Mouse (Mus musculus) embryonic facial prominence, embryonic 13.5 days (tissue): ENCODE measurements around the gene Msi2. TPM values are rescaled to one million over a fixed set of nuclear protein-coding genes. Genes with fewer than 3 reads are reported as not detected.

Experiments
- ATAC-seq: fragments of 200-750 bp; cut with Nextera tagmentation; 2 replicates; pipeline ENCODE4 v1.8.0; 2017; ENCODE audit warnings: low read depth; ENCODE audit not compliant: insufficient number of reproducible peaks, insufficient read depth, low FRiP score, low TSS enrichment
- H3K27ac ChIP-seq: fragments of 300-500 bp; sonication (generic); 2 replicates; pipeline ENCODE4 v1.5.1; 2015; ENCODE audit warnings: moderate library complexity, mild to moderate bottlenecking, inconsistent platforms
- H3K27me3 ChIP-seq: fragments of 300-500 bp; sonication (generic); 2 replicates; pipeline ENCODE4 v1.6.1; 2015; ENCODE audit warnings: mild to moderate bottlenecking, inconsistent platforms
- H3K36me3 ChIP-seq: fragments of 300-500 bp; sonication (generic); 2 replicates; pipeline ENCODE4 v1.6.1; 2015; ENCODE audit warnings: mild to moderate bottlenecking, inconsistent platforms
- H3K4me1 ChIP-seq: fragments of 300-500 bp; sonication (generic); 2 replicates; pipeline ENCODE4 v1.6.1; 2015; ENCODE audit warnings: inconsistent platforms
- H3K4me2 ChIP-seq: fragments of 300-500 bp; sonication (generic); 2 replicates; pipeline ENCODE4 v1.6.1; 2015; ENCODE audit warnings: moderate library complexity, mild to moderate bottlenecking, inconsistent platforms
- H3K4me3 ChIP-seq: fragments of 300-500 bp; sonication (generic); 2 replicates; pipeline ENCODE4 v1.5.1; 2015; ENCODE audit warnings: mild to moderate bottlenecking, inconsistent platforms
- H3K9ac ChIP-seq: fragments of 300-500 bp; sonication (generic); 2 replicates; pipeline ENCODE4 v1.6.1; 2015; ENCODE audit warnings: mild to moderate bottlenecking, inconsistent platforms
- H3K9me3 ChIP-seq: fragments of 300-500 bp; sonication (generic); 2 replicates; pipeline ENCODE4 v1.6.1; 2016; ENCODE audit warnings: inconsistent platforms
- WGBS: fragments of 180-500 bp; shearing (Covaris S2); methylation state at CpG from one replicate; pipeline ENCODE4 v1.1.7; 2015; ENCODE audit warnings: mixed read lengths; 5-methylcytosine and 5-hydroxymethylcytosine counted together
- polyA plus RNA-seq: library from polyadenylated mRNA; unstranded; fragments of >200 nt; fragmentation: Nextera tagmentation; extraction: Ambion mirVana; gene quantifications from 2 replicates; pipeline ENCODE4 v1.2.1, GENCODE M21; 2015

Msi2 gene
- polyA plus RNA-seq, 1 experiment from 2014 or later: 18.7 TPM

DNA sequence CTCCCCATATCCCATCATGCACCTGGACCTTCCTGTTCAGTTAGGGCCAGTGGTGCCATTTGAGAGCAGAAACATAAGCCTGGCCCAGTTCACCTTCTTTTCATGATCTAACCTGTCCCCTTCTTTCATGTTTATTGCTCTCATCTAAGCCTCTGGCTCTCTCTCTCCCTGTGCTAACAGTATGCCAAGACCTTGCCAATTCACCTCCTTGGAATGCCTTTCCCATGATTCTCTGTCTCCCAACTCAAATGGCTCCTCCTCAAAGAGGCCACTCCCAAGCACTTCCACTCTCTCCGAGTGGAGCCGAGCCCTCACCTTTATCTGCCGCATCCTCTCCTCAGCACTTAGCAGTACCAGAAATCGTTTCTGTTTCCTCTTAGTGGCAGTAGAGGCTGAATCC lies 256.7 kb downstream of the Msi2 start:
- H3K4me2 ChIP-seq: no peak overlapping the region
- H3K27me3 ChIP-seq: no peaks in the 10 kb centered on the region
- no peak overlapping the region for H3K9ac ChIP-seq
- H3K9me3 ChIP-seq: no peaks in the 10 kb centered on the region
- H3K36me3 ChIP-seq: 0 out of 2 replicates have a peak, but pooled peaks cover 3% of the 10 kb centered on the region
- WGBS: 89% methylated on average over 4 of the region's 4 CpGs
- peaks cover 34% of the 10 kb centered on the region for H3K4me1 ChIP-seq
- no peak overlapping the region for H3K27ac ChIP-seq
- H3K4me3 ChIP-seq: no peak overlapping the region
- ATAC-seq: no peak

DNA sequence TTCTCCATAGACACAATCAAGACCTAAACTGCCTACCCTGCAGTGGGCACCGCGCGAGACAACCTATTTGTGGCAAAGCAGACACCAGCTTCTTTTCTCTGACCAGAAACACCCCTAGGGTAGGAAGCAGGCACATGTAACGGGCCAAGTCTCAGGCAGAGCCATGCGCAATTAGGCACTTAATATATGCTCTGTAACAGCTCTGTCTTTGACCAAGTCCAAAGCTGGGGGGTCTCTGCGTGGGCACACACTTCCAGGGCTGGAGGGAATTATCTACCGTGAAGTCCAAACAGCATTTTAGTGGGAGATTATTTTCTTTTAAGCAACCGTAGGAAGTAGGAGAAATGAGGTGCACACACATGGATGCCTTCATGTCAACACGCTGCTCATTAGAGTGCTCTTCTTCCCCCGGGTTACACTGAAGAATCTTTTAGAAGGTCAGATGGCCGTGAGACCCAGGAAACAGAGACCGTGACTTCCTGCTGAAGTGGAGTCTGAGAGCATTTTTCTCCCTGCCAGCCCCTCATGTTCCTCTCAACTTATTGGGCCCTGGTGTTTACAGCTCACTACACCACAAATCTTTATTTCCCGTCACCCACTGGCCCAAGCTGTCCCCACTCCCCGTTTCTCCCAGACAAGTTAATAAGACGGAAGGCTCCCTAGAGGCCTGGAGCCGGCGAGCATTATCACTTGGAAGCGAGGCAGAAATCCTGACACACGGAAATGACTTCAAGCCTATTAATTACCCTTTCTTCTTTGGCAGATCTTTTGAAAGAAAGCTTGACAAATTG lies 258.2 kb downstream of the Msi2 start:
- WGBS: 35% methylated on average over 19 of the region's 19 CpGs
- no peak for ATAC-seq

DNA sequence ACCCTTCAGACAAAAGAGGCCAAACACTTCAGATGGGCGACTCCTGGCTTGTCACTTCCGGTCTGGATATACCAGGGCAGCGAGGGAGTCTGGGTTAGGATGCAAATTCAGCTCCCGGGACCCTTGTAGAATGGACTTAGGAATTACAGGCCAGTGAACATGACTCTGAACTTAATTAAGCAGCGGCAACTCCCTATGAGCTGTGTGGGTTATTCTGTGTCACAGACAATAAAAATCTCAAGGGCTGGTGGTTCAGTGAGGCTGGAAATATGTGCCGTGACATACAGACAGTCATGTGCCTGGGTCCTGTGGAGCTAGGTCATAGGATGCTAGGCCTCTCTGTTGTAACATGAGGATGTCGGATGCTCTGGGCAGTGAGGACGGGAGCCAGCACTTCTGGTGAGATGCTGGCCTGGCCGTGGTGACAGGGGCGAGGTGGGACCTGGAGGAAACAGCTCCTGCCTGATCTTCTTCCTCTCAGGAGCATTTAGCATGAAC lies 261.0 kb downstream of the Msi2 start:
- no peaks in the 10 kb centered on the region for H3K27me3 ChIP-seq
- no peak overlapping the region for H3K4me2 ChIP-seq
- 72% methylated on average over 10 of the region's 10 CpGs for WGBS
- no peak for ATAC-seq
- H3K27ac ChIP-seq: no peak overlapping the region
- no peaks in the 10 kb centered on the region for H3K36me3 ChIP-seq
- H3K9me3 ChIP-seq: no peaks in the 10 kb centered on the region
- H3K4me3 ChIP-seq: no peak overlapping the region
- no peak overlapping the region for H3K9ac ChIP-seq
- H3K4me1 ChIP-seq: peaks cover 39% of the 10 kb centered on the region

More for the DNA sequence above, 258.2 kb downstream of the Msi2 start:
- Histone ChIP-seq H3K27me3 (no peaks in the 10 kb centered on the region), H3K36me3 (0 out of 2 replicates have a peak, but pooled peaks cover 3% of the 10 kb centered on the region), H3K4me1 (peaks cover 41% of the 10 kb centered on the region), H3K27ac (peak overlapping the region; percentile 45), H3K9me3 (no peaks in the 10 kb centered on the region), H3K4me3 (no peak overlapping the region), H3K4me2 (no peak overlapping the region), H3K9ac (no peak overlapping the region)

DNA sequence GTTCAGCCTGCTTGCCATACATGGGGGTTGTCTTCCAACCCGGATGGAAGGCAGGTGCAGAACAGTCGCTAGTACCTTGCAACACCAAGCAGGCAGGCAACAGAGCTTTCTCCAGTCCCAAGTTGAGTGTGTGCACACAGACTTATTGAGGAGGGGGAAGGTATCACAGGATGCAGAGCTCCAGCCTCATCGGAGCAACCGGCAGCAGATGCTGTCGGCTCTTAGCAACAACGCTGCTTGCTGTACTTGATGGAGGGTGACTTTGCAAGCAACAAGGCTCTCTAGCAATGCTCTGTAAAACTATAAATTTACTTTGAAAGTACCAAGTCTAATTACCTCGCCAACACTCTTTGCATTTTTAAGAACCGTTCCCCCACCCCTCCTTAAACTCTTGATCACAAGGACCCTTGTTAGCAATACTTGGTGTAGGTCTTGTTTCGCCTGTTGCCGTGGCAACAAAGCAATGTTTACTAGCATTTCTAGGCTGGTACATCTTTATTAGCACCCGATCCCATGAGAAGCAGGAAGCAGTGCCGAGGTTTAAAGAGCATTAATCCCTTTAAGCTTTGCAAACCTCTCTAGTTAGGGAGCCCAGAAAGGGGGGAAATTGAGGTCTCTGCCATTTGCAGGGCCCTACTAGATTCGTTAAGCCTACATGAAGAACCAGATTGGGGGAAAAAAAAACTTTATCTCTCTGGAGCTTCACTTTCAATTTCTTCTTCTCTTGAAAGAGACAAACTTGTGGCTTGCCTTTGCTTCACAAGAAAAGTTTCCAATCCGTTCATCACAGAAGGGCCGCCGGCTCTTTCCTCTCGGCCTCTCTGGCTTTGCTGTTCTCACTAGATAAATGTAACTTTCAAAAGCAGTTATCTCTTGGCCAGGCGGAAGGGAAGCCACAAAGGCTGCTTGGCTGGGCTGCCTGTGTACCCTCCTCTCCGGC lies 263.2 kb downstream of the Msi2 start:
- Histone ChIP-seq H3K9ac (no peak overlapping the region), H3K9me3 (no peaks in the 10 kb centered on the region), H3K4me3 (no peak overlapping the region), H3K4me1 (peaks cover 26% of the 10 kb centered on the region), H3K36me3 (peaks cover 6% of the 10 kb centered on the region; the same call in 1 of the 2 replicates), H3K4me2 (no peak overlapping the region), H3K27ac (no peak overlapping the region), H3K27me3 (no peaks in the 10 kb centered on the region)
- ATAC-seq: no peak
- 65% methylated on average over 19 of the region's 19 CpGs for WGBS

DNA sequence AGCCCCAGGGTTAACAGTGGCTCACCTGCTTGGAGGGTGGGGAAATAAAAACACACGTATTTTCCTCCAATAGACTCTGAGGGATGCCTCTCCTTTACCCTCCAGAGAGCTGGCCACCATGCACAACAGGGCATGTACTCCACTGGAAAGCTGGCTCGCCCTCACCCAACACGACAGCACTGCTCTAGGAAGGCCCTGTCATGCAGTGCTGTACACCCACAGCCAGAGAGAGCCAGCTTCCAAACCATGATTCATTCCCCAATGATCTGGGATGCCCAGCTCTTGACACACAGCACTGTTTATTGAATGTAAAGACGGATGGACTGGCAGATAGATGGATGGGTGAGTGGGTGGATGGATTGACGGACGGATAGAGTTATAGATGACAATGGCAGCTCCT lies 269.1 kb downstream of the Msi2 start:
- Histone ChIP-seq H3K4me1 (peaks cover 10% of the 10 kb centered on the region), H3K4me2 (no peak overlapping the region), H3K4me3 (no peak overlapping the region), H3K36me3 (peaks cover 9% of the 10 kb centered on the region; the same call in 1 of the 2 replicates), H3K27ac (no peak overlapping the region), H3K9me3 (no peaks in the 10 kb centered on the region), H3K27me3 (no peaks in the 10 kb centered on the region), H3K9ac (no peak overlapping the region)
- WGBS: 89% methylated on average over 6 of the region's 6 CpGs
- ATAC-seq: no peak

DNA sequence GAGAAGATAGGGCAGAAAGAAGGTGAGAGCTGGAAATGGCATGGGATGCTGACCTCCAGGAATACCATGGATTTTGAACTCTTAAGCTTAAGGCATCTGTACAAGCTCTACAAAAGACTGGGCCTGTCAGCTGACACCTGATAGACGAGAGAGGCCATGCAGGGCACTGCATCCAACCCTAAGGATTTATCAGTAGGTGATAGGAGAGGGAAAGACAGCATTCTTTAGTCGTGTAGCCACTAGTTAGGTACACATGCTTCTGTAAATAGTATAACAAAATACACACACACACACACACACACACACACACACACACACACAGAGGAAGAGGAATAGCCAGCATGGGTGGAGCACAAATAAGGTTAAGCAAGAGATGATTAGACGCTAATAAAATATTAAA lies 269.7 kb downstream of the Msi2 start:
- peaks cover 16% of the 10 kb centered on the region for H3K4me1 ChIP-seq
- no peak for ATAC-seq
- H3K27me3 ChIP-seq: no peaks in the 10 kb centered on the region
- peaks cover 9% of the 10 kb centered on the region; the same call in 1 of the 2 replicates for H3K36me3 ChIP-seq
- no peak overlapping the region for H3K4me3 ChIP-seq
- H3K9ac ChIP-seq: no peak overlapping the region
- WGBS: 85% methylated on average over 3 of the region's 3 CpGs
- H3K4me2 ChIP-seq: no peak overlapping the region
- no peaks in the 10 kb centered on the region for H3K9me3 ChIP-seq
- H3K27ac ChIP-seq: no peak overlapping the region

DNA sequence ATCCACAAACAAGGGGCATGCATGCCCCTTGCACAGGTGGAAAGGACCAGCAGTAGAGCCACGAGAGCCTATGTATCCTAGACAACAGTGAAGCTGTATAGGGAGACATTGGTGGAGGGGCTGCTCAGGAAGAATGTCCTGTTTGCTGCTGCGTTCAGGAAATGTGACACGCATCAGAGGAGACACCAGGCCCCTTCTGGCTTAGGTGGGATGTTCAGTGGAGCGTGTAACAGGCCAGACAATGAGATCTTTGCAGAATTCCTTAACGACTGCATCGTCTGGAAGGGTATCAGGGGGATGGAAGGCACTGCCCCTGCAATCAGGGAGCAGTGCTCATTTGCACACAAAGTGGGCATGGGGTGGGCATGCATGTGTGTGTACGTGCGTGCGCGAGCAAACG lies 271.0 kb downstream of the Msi2 start:
- Histone ChIP-seq H3K36me3 (peaks cover 9% of the 10 kb centered on the region; the same call in 1 of the 2 replicates), H3K4me3 (no peak overlapping the region), H3K27ac (no peak overlapping the region), H3K4me1 (peaks cover 27% of the 10 kb centered on the region), H3K27me3 (no peaks in the 10 kb centered on the region), H3K9me3 (no peaks in the 10 kb centered on the region), H3K9ac (no peak overlapping the region), H3K4me2 (no peak overlapping the region)
- WGBS: 69% methylated on average over 11 of the region's 11 CpGs
- ATAC-seq: no peak

DNA sequence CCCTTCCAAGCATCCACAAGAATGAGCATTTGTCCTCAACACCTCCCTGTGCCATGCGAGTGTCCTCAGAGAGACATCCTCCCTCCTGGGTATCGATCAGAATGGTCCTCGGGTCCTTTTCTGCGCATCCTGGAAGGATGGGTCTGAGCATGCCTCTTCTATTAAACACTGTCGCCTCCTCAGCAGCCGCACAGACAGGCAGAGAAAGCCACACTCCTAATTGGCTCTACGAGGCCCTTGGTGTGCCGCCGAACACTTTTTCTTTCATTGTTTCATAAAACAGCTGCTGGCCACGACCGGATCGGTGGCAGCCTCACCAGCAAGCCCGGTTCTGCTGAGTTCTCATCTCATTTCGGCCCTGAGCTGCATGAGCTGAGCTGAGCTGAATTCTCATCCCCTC lies 274.4 kb downstream of the Msi2 start:
- Histone ChIP-seq H3K4me3 (no peak overlapping the region), H3K4me1 (peaks cover 41% of the 10 kb centered on the region), H3K27me3 (no peaks in the 10 kb centered on the region), H3K9ac (no peak overlapping the region), H3K36me3 (0 out of 2 replicates have a peak, but pooled peaks cover 3% of the 10 kb centered on the region), H3K4me2 (no peak overlapping the region), H3K27ac (no peak overlapping the region), H3K9me3 (no peaks in the 10 kb centered on the region)
- 76% methylated on average over 14 of the region's 14 CpGs for WGBS
- no peak for ATAC-seq

DNA sequence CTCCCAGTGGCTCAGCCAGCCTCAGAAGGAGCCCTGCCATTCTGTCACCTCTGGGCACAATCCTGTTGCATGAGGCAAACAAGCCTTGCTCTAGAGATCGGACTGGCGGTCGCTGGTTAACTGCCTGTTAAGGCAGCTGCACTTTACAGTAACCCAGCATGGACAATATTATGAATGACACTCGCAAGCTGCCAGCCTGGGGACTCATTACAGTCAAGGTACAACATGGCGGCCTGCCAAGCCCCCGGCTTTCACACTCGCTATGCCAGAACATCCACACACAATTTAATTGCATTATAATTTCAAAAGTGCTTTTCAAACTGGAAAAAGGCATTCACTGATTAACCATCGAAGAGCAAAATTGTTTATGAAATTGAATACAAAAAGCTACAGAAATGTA lies 275.0 kb downstream of the Msi2 start:
- no peak overlapping the region for H3K9ac ChIP-seq
- H3K4me1 ChIP-seq: peaks cover 46% of the 10 kb centered on the region
- no peak overlapping the region for H3K4me2 ChIP-seq
- no peak for ATAC-seq
- H3K4me3 ChIP-seq: no peak overlapping the region
- H3K36me3 ChIP-seq: 0 out of 2 replicates have a peak, but pooled peaks cover 3% of the 10 kb centered on the region
- H3K27me3 ChIP-seq: no peaks in the 10 kb centered on the region
- no peaks in the 10 kb centered on the region for H3K9me3 ChIP-seq
- no peak overlapping the region for H3K27ac ChIP-seq
- WGBS: 73% methylated on average over 8 of the region's 8 CpGs

DNA sequence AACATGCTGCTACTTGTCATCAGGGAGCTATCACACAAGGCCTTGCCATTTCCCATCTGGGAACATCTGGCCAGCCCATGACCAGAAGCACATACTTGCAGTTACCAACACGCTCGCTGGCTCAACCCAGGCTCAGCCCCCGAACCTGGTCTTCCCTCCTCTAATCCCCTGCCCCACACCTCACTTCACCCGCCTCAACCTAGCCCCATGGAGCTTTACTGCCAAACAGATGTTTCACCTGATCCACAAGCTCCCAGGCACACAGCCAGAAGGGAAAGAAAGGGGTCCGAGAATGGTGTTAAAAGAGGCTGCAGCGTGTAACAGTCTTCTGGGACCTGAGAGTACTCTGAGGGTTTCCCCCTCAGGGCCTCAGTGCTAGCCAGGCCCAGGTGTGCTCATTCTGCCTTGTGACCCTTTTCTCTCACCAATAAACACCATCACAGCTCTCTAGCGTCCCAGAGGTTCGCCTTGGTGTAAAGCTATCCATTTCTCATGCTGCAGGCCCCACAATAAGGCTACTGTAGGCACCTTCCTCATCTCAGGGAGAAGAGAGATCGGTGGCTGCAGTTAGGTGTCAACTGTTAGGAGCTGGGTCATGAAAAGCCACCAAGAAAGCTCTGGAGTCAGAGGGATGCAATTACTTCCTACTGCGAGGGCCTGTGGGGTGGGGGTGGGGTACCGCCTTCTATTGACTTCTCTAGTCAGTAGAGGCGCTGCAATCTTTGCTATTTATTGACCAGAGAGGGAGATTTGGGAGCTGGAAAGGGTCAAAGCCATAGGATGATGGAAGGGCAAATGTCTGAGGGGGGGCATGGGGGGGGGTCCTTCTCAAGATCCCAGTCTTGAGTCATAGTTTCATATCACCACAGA lies 276.2 kb downstream of the Msi2 start:
- Histone ChIP-seq H3K36me3 (0 out of 2 replicates have a peak, but pooled peaks cover 3% of the 10 kb centered on the region), H3K27me3 (no peaks in the 10 kb centered on the region), H3K4me2 (no peak overlapping the region), H3K4me3 (no peak overlapping the region), H3K9ac (no peak overlapping the region), H3K9me3 (no peaks in the 10 kb centered on the region), H3K27ac (peak overlapping the region; percentile 35; the same call in 1 of the 2 replicates), H3K4me1 (peaks cover 46% of the 10 kb centered on the region)
- 54% methylated on average over 12 of the region's 12 CpGs for WGBS
- no peak for ATAC-seq

DNA sequence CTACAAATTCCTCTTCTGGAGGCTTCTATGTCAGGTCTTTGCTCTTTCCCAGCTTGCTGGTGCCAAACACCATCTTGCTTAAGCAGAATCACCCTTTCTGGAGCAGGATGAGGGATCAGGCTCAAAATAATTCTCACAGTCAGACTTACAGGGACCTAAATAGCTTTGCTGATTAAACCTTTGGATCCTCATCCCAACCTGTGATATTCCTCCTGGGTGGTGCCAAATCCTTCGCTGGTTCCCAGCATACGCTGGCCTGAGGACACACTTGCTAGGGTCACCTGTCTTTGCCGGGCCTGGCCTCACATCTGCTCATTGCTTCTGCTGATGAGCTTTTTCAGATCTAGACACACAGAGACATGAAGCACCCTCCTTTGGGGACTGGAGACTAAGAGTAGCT lies 279.7 kb downstream of the Msi2 start:
- ATAC-seq: no peak
- Histone ChIP-seq H3K9ac (no peak overlapping the region), H3K4me1 (peaks cover 53% of the 10 kb centered on the region), H3K27me3 (no peaks in the 10 kb centered on the region), H3K36me3 (0 out of 2 replicates have a peak, but pooled peaks cover 3% of the 10 kb centered on the region), H3K4me3 (no peak overlapping the region), H3K9me3 (no peaks in the 10 kb centered on the region), H3K4me2 (no peak overlapping the region), H3K27ac (no peak overlapping the region)
- 86% methylated on average over 3 of the region's 3 CpGs for WGBS
